Mouse (Mus musculus) cerebellum, adult 9-10 months (tissue): ENCODE measurements around the gene Vps4a.
A peak's percentile ranks its signal among the peaks of the same experiment; 100 is the strongest.

Experiments
- DNase-seq: peaks from one replicate; pipeline ENCODE4 v3.0.0; 2022

The Vps4a gene

DNA sequence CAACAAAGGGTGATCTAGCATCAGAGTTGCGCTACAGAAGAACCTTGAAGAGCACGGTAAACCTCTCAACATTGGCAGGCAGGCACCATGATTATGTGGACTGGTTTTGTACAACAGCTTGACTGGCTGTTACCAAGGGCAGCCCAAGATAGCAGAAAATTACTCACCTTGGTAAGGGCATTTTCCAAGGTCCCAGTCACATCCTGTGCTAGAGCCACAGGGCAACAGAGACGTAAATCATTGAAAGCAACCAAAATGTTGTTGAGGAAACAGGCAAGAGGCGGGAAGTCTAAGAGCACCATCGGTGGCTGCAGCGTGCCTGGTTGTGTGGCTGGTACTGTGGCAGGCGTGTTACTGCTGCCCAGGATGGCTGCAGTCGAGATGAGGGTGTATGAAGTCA lies 21.0 kb downstream of the Vps4a start:
- no peak for DNase-seq

- DNase-seq = peak; percentile 97
These were observed 25.3 kb downstream of the Vps4a start, which contains the start of the genes Cog8 and Nip7 for GRCm38 (mm10) chr8:107056076-107056972. TSS of gene Cog8 (minus strand) at chr8:107056689. TSS of gene Nip7 (plus strand) at chr8:107056877.

DNA sequence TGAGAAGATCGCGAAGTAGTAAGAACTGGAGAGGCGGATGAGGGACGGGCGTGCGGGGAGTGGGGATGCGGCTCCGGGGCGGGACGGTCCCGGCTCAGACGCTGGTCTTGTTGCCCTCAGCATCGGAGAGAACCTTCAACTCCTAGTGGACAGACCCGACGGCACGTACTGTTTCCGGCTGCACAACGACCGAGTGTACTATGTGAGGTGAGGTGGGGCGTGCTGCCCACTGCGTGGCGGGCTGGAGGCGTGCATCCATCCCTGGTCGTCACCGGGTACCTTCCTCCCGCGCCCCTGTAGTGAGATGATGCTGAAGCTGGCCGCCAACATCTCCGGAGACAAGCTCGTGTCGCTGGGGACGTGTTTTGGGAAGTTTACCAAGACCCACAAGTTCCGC lies 25.9 kb downstream of the Vps4a start:
- DNase-seq = no peak

DNA sequence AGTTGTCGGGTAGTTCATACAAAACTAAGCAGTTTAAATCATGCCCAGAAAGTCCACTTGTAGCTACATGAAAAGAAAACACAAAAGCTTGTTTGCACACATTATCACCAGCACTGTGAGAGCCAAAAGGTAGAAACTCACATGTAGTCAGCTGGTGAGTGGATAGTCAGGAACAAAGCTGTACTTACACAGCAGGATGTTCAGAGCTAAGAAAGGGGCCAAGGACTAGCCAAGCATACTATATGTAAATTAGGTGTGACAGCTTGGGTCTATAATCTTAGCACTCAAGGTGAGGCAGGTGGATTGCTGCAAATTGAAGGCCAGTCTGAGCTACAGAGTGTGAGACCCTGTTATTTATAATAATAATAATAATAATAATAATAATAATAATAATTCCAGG lies 31.6 kb downstream of the Vps4a start:
- DNase-seq = no peak

DNA sequence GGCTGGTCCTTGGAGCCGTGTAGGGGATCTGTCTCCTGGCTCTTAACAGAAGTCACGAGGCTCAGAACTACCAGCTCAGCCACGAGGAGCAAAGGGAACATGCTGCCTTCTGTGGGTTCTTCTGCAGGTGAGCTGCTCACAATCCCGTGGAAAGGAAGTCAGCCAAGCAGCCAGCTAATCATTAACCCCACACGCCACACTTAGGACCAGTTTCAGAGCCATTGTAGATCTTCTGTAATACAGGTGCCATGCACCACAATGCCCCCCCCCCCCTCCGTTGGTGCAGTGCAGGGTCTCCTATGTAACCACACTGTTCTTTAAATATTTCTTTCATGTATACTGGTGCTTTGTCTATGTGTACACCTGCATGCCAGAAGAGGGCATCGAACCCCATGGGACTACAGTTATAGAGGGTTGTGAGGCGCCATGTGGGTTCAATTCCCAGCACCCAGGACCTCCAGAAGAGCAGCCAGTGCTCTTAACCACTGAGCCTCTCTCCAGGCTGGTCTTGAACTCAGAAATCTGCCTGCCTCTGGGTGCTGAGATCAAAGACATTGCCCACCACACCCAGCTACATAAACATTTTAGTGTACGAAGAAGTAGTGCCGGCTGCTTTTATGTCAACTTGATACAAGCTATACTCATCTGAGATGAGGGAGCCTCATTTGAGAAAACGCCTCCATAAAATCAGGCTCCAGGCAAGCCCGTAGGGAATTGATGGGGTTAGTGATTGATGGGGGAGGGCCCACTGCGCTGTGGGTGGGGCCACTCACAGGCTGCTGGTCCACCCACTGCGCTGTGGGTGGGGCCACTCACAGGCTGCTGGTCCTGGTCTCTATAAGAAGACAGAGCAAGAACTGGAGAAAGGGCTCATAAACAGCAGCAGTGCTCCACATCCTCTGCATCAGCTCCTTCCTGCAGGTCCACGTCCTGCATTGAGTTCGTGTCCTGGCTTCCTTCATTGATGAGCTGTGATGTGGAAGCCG lies 34.8 kb downstream of the Vps4a start, which contains the start of gene Tmed6:
Tmed6 (minus strand) TSS at position 134 of the 986 bp plus-strand sequence.
- DNase-seq = no peak

- DNase-seq = no peak
These were observed 42.7 kb downstream of the Vps4a start for GRCm38 (mm10) chr8:107073706-107074105.

DNA sequence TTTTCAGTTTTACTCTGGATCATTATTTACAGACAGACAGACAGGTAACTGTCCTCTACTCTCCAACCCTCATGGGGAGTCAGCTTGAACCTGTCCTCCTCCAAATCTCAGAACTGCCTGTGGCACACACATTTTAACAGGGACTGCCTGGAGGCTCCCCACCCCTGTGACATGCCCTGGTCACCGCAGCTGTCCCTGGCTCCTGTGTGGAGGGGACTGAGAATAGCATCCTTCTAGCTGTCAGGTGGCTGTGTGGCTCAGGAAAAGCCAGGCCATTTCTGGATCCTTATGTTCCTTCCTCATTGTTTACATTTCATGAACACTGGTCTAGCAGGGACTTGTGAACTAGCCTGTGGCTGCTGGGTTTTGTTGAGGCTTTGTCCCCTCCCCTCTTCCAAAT lies 43.1 kb downstream of the Vps4a start:
- DNase-seq = no peak

GRCm38 (mm10) chr8:107076239-107076888 lies 45.3 kb downstream of the Vps4a start:
- no peak for DNase-seq

DNA sequence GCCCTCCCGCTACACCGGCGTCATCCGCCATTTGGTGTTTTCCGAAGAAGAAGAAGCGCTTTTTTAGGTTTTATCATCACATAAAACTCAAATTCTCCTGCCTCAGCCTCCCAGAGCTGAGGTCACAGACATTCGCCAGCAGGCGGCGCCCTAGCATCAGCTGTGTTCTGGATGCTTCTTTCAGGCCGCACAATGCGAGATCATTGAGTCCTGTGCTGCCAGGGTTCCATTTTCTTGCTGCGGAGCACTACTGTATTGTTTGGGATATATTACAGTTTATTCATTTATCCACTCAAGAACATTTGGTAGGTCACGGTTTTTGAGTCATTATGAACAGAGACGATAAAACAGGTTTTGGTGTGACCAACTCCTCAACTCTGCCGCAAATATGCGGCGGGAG lies 54.3 kb downstream of the Vps4a start:
- DNase-seq = no peak

DNA sequence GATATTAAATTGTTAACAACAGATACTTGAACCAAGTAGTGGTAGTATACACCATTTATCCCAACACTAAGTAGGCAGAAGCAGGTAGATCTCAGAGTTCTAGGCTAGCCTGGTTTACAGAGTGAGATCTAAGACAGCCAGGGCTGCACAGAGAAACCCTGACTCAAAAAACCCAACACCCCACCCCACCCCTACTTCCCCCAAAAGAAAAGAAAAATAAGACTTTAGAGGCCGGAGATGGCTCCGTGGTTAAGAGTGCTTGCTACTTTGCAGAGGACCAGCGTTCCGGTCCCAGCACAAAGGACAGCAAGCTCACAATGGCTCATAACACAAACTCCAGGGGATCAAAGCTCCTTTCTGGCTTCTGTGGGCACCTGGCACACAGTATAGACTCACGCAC lies 55.0 kb downstream of the Vps4a start:
- no peak for DNase-seq

GRCm38 (mm10) chr8:107088526-107089063 lies 57.6 kb downstream of the Vps4a start:
- DNase-seq = no peak

- DNase-seq = no peak
These were observed 59.5 kb downstream of the Vps4a start for GRCm38 (mm10) chr8:107090531-107090930.
